Mouse (Mus musculus) adrenal gland, postnatal 25 days (tissue): ENCODE data around the gene Siglecf. TPM values are rescaled to one million over a fixed set of nuclear protein-coding genes. Genes with fewer than 3 reads are reported as not detected.

Experiments
- DNase-seq: peaks from one replicate; pipeline ENCODE4 v3.0.0; 2021; ENCODE audit warnings: mixed read lengths
- total RNA-seq: library from RNA; stranded (reverse); gene quantifications from 2 replicates; pipeline ENCODE4 v1.2.3, GENCODE M21; 2021

The Siglecf gene
- total RNA-seq, 1 experiment from 2014 or later: not detected

- peak; percentile 5 for DNase-seq
These were observed 27.1 kb downstream of the Siglecf start for GRCm38 (mm10) chr7:43378226-43378625.

GRCm38 (mm10) chr7:43392349-43393121 is 41.4 kb downstream of the Siglecf start:
- DNase-seq: no peak

GRCm38 (mm10) chr7:43399501-43399900 is 48.4 kb downstream of the Siglecf start:
- DNase-seq: no peak

- no peak for DNase-seq
These were observed 51.6 kb downstream of the Siglecf start for GRCm38 (mm10) chr7:43402718-43403117.

- DNase-seq: no peak
These were observed 56.4 kb downstream of the Siglecf start for GRCm38 (mm10) chr7:43407573-43407972.

- no peak for DNase-seq
These were observed 57.0 kb downstream of the Siglecf start, which contains the start of gene Siglecg for GRCm38 (mm10) chr7:43408131-43408553. Siglecg (plus strand) TSS chr7:43408204.

GRCm38 (mm10) chr7:43409084-43409483 is 57.9 kb downstream of the Siglecf start:
- DNase-seq: no peak

Other genes starting within 250 kb of the Siglecf start
- not detected in 2 replicates for gene Zfp936, start 237.1 kb upstream of the Siglecf start, total RNA-seq
- 22.4 and 23.0 TPM in 2 replicates for gene Zfp715, start 38.0 kb upstream of the Siglecf start, total RNA-seq
- gene Siglecg, start 56.9 kb downstream of the Siglecf start, total RNA-seq: 0.09 and 1.00 TPM in 2 replicates
- gene Lim2, start 76.3 kb downstream of the Siglecf start, total RNA-seq: not detected in 2 replicates
- 0.46 TPM in 1 of 2 replicates, not detected in the other for gene Nkg7, start 85.7 kb downstream of the Siglecf start, total RNA-seq
- not detected in 2 replicates for gene Cldnd2, start 89.4 kb downstream of the Siglecf start, total RNA-seq
- 373 and 390 TPM in 2 replicates for gene Etfb, start 92.7 kb downstream of the Siglecf start, total RNA-seq
- 1.5 TPM in 1 of 2 replicates, not detected in the other for gene Gm45233, start 92.8 kb downstream of the Siglecf start, total RNA-seq
- 3.6 and 4.6 TPM in 2 replicates for gene Vsig10l, start 111.8 kb downstream of the Siglecf start, total RNA-seq
- gene Iglon5, start 138.7 kb downstream of the Siglecf start, total RNA-seq: 1.3 and 2.1 TPM in 2 replicates
- gene 4931406B18Rik, start 154.6 kb downstream of the Siglecf start, total RNA-seq: not detected in 2 replicates
- 1.2 and 2.4 TPM in 2 replicates for gene Cd33, start 193.1 kb downstream of the Siglecf start, total RNA-seq
- gene Zfp658, start 210.9 kb downstream of the Siglecf start, total RNA-seq: 2.8 and 3.1 TPM in 2 replicates
- 16.2 and 17.5 TPM in 2 replicates for gene Zfp719, start 228.3 kb downstream of the Siglecf start, total RNA-seq